Mouse (Mus musculus) G1E (cell line): ENCODE measurements around the gene Npr1. TPM values are rescaled to one million over a fixed set of nuclear protein-coding genes. Genes with fewer than 3 reads are reported as not detected.

Experiments used
- ATAC-seq: 2 replicates; pipeline ENCODE4 v1.8.0; 2016; ENCODE audit warnings: mild to moderate bottlenecking; ENCODE audit not compliant: insufficient number of reproducible peaks, poor library complexity, low FRiP score, severe bottlenecking; ENCODE audit errors: extremely low read depth
- DNase-seq: peaks from one replicate; pipeline ENCODE4 v3.0.0; 2012; ENCODE audit warnings: low spot score
- H3K27me3 ChIP-seq: 2 replicates; pipeline ENCODE4 v1.6.1; 2012; ENCODE audit warnings: mild to moderate bottlenecking, low read length, inconsistent platforms; ENCODE audit not compliant: insufficient read depth
- H3K36me3 ChIP-seq: replicated peaks from 2 replicates; pipeline ENCODE3; 2012; ENCODE audit warnings: mild to moderate bottlenecking, inconsistent platforms
- H3K4me1 ChIP-seq: 2 replicates; pipeline ENCODE4 v1.6.1; 2012; ENCODE audit warnings: low read depth, low read length, inconsistent platforms, mixed read lengths; ENCODE audit not compliant: insufficient read depth
- H3K4me3 ChIP-seq: 2 replicates; pipeline ENCODE4 v1.5.1; 2012; ENCODE audit warnings: low read depth, mild to moderate bottlenecking, inconsistent platforms, low read length, moderate library complexity, mixed read lengths
- H3K9me3 ChIP-seq: replicated peaks from 2 replicates; pipeline ENCODE4 v1.6.1; 2012; ENCODE audit warnings: inconsistent platforms
- CTCF ChIP-seq: IDR thresholded peaks from 2 replicates; pipeline ENCODE4 v1.5.1; 2012; ENCODE audit warnings: low read depth, low read length, inconsistent platforms, mixed read lengths
- GATA1 ChIP-seq: IDR thresholded peaks from 2 replicates; pipeline ENCODE4 v1.6.1; 2012; ENCODE audit warnings: borderline replicate concordance, low read length, inconsistent platforms, mixed read lengths
- GATA2 ChIP-seq: IDR thresholded peaks from 2 replicates; pipeline ENCODE4 v1.6.1; 2012; ENCODE audit warnings: low read depth, low read length, inconsistent platforms, borderline replicate concordance
- POLR2AphosphoS5 ChIP-seq: IDR thresholded peaks from 2 replicates; pipeline ENCODE4 v1.6.1; 2012; ENCODE audit warnings: low read depth, low read length, inconsistent platforms; ENCODE audit not compliant: insufficient replicate concordance
- TAL1 ChIP-seq: conservative IDR thresholded peaks from 2 replicates; pipeline ENCODE4 v1.6.1; 2012; ENCODE audit warnings: low read depth, low read length, inconsistent platforms, mixed read lengths
- polyA plus RNA-seq: library from polyadenylated mRNA; stranded (reverse); fragments of >175 nt; gene quantifications from 2 replicates; pipeline ENCODE4 v1.2.3, GENCODE M21; 2012
- total RNA-seq, 2 experiments: library from RNA; stranded (forward) in 1 of 2; stranded (reverse) in 1 of 2; fragments of 200-1000 nt in 1 of 2; fragments of >200 nt in 1 of 2; fragmentation: Nextera tagmentation in 1 of 2; gene quantifications; 2 replicates each; pipeline ENCODE4 v1.2.3; 2014 to 2017

Gene Npr1
- total and polyA plus RNA-seq, 3 experiments = not detected

- Histone ChIP-seq H3K9me3 (peaks cover 12% of the 10 kb centered on the region), H3K27me3 (peaks cover 82% of the 10 kb centered on the region), H3K36me3 (no peaks in the 10 kb centered on the region), H3K4me3 (no peak overlapping the region), H3K4me1 (peaks cover 13% of the 10 kb centered on the region)
- no peak for TF ChIP-seq GATA2
- no peak for TF ChIP-seq CTCF
- no peak for TF ChIP-seq TAL1
- no peak for TF ChIP-seq POLR2AphosphoS5
- TF ChIP-seq GATA1 = no peak
- no peak for ATAC-seq
- DNase-seq = no peak
Measured at GRCm38 (mm10) chr3:90464552-90465080, 1.1 kb downstream of the Npr1 start.

- Histone ChIP-seq H3K4me3 (no peak overlapping the region), H3K4me1 (peaks cover 13% of the 10 kb centered on the region), H3K36me3 (no peaks in the 10 kb centered on the region), H3K9me3 (peaks cover 12% of the 10 kb centered on the region), H3K27me3 (peaks cover 76% of the 10 kb centered on the region)
- DNase-seq = no peak
- TF ChIP-seq GATA1 (no peak), CTCF (no peak), GATA2 (no peak), TAL1 (no peak), POLR2AphosphoS5 (no peak)
- ATAC-seq = no peak
Measured at GRCm38 (mm10) chr3:90462579-90462978, 3.1 kb downstream of the Npr1 start.

GRCm38 (mm10) chr3:90461935-90462334 lies 3.7 kb downstream of the Npr1 start:
- TF ChIP-seq POLR2AphosphoS5 = no peak
- TF ChIP-seq GATA2 = no peak
- TF ChIP-seq CTCF = no peak
- no peak for TF ChIP-seq GATA1
- TF ChIP-seq TAL1 = no peak
- Histone ChIP-seq H3K27me3 (peaks cover 78% of the 10 kb centered on the region), H3K4me1 (peaks cover 13% of the 10 kb centered on the region), H3K9me3 (peaks cover 12% of the 10 kb centered on the region), H3K36me3 (no peaks in the 10 kb centered on the region), H3K4me3 (no peak overlapping the region)
- DNase-seq = no peak
- ATAC-seq = no peak

- Histone ChIP-seq H3K36me3 (no peaks in the 10 kb centered on the region), H3K9me3 (peaks cover 8% of the 10 kb centered on the region), H3K27me3 (peaks cover 81% of the 10 kb centered on the region), H3K4me1 (peaks cover 1% of the 10 kb centered on the region), H3K4me3 (no peak overlapping the region)
- no peak for TF ChIP-seq GATA1
- TF ChIP-seq GATA2 = no peak
- TF ChIP-seq POLR2AphosphoS5 = no peak
- TF ChIP-seq CTCF = no peak
- no peak for TF ChIP-seq TAL1
- ATAC-seq (no peak), DNase-seq (no peak)
Measured at GRCm38 (mm10) chr3:90460315-90460714, 5.4 kb downstream of the Npr1 start.

GRCm38 (mm10) chr3:90459727-90460126 lies 5.9 kb downstream of the Npr1 start:
- Histone ChIP-seq H3K27me3 (peaks cover 80% of the 10 kb centered on the region), H3K9me3 (peaks cover 2% of the 10 kb centered on the region), H3K36me3 (no peaks in the 10 kb centered on the region), H3K4me3 (no peak overlapping the region), H3K4me1 (no peaks in the 10 kb centered on the region)
- no peak for ATAC-seq
- no peak for DNase-seq
- TF ChIP-seq TAL1 = no peak
- no peak for TF ChIP-seq GATA1
- no peak for TF ChIP-seq CTCF
- TF ChIP-seq GATA2 = no peak
- no peak for TF ChIP-seq POLR2AphosphoS5

- peaks cover 10% of the 10 kb centered on the region for H3K4me1 ChIP-seq
- ATAC-seq (no peak), DNase-seq (no peak)
- no peaks in the 10 kb centered on the region for H3K9me3 ChIP-seq
- TF ChIP-seq GATA2 (no peak), POLR2AphosphoS5 (no peak), CTCF (no peak), GATA1 (no peak), TAL1 (no peak)
- no peaks in the 10 kb centered on the region for H3K36me3 ChIP-seq
- H3K27me3 ChIP-seq = peaks cover 58% of the 10 kb centered on the region
- H3K4me3 ChIP-seq = no peak overlapping the region
Measured at GRCm38 (mm10) chr3:90454931-90455330, 10.7 kb downstream of the Npr1 start.
